Mouse (Mus musculus) ES-E14 (cell line): ENCODE measurements around the gene Fdxr. TPM values are rescaled to one million over a fixed set of nuclear protein-coding genes. Genes with fewer than 3 reads are reported as not detected.
A peak's percentile ranks its signal among the peaks of the same experiment; 100 is the strongest.

Experiments
- DNase-seq: peaks from one replicate; pipeline ENCODE4 v3.0.0-alpha.2; 2013; ENCODE audit warnings: low read depth, low spot score
- H3K27ac ChIP-seq: 2 replicates; pipeline ENCODE4 v1.5.1; 2012; ENCODE audit warnings: low read depth, mild to moderate bottlenecking, low read length, moderate library complexity, mixed read lengths; ENCODE audit not compliant: poor library complexity, insufficient read depth, severe bottlenecking
- H3K36me3 ChIP-seq: 2 replicates; pipeline ENCODE4 v1.6.1; 2012; ENCODE audit warnings: mild to moderate bottlenecking, low read length, moderate library complexity, mixed read lengths; ENCODE audit not compliant: control insufficient read depth, poor library complexity, insufficient read depth, severe bottlenecking
- H3K4me1 ChIP-seq, 2 experiments: fragments of 150-350 bp in 1 of 2; sonication (generic) in 1 of 2; 2 replicates each; pipeline ENCODE4 v1.6.1; 2012; ENCODE audit warnings: low read length in 2 of 2, mild to moderate bottlenecking in 1 of 2, mixed read lengths in 1 of 2; ENCODE audit not compliant: control insufficient read depth in 2 of 2, insufficient read depth in 2 of 2, poor library complexity in 1 of 2
- H3K4me3 ChIP-seq, 2 experiments: fragments of 150-350 bp in 1 of 2; sonication (generic) in 1 of 2; 2 replicates each; pipeline ENCODE4 v1.5.1; 2012; ENCODE audit warnings: low read length in 2 of 2, low read depth in 1 of 2, mild to moderate bottlenecking in 1 of 2, mixed read lengths in 1 of 2; ENCODE audit not compliant: insufficient read depth in 1 of 2, poor library complexity in 1 of 2, severe bottlenecking in 1 of 2
- H3K9ac ChIP-seq: 2 replicates; pipeline ENCODE4 v1.6.1; 2012; ENCODE audit warnings: low read depth, mild to moderate bottlenecking, low read length, mixed read lengths; ENCODE audit not compliant: poor library complexity, insufficient read depth, severe bottlenecking
- H3K9me3 ChIP-seq: fragments of 150-350 bp; sonication (generic); 2 replicates; pipeline ENCODE4 v1.6.1; 2012; ENCODE audit warnings: low read depth, mild to moderate bottlenecking, low read length; ENCODE audit not compliant: control insufficient read depth, insufficient read depth
- CHD2 ChIP-seq: IDR thresholded peaks from 2 replicates; pipeline ENCODE4 v1.6.1; 2014; ENCODE audit warnings: mild to moderate bottlenecking, low read depth, low read length, inconsistent platforms
- HCFC1 ChIP-seq: IDR thresholded peaks from 2 replicates; pipeline ENCODE4 v1.6.1; 2012; ENCODE audit warnings: low read length, inconsistent platforms, borderline replicate concordance; ENCODE audit not compliant: insufficient read depth
- MAFK ChIP-seq: IDR thresholded peaks from 2 replicates; pipeline ENCODE4 v1.6.1; 2014; ENCODE audit warnings: mild to moderate bottlenecking, low read depth, low read length, inconsistent platforms; ENCODE audit not compliant: insufficient read depth
- ZC3H11A ChIP-seq: IDR thresholded peaks from 2 replicates; pipeline ENCODE4 v1.6.1; 2012; ENCODE audit warnings: low read depth, mild to moderate bottlenecking, inconsistent platforms, low read length, borderline replicate concordance
- ZNF384 ChIP-seq: IDR thresholded peaks from 2 replicates; pipeline ENCODE4 v1.6.1; 2012; ENCODE audit warnings: low read depth, low read length, inconsistent platforms
- in situ Hi-C, 2 experiments: fragments of 600-800 bp; cut with MboI; formaldehyde crosslinking; loops; one replicate each; pipeline ENCODE4 v1.15.1; 2025; ENCODE audit warnings: low sequenced_read_pairs in 2 of 2, inconsistent platforms in 1 of 2; ENCODE audit not compliant: unreplicated experiment in 2 of 2
- total RNA-seq: library from RNA; depleted of rRNA; stranded (reverse); fragments of 300-350 nt; gene quantifications from 2 replicates; pipeline ENCODE4 v1.2.3, GENCODE M21; 2012

The Fdxr gene
- total RNA-seq, 1 experiment = 12.1 TPM

DNA sequence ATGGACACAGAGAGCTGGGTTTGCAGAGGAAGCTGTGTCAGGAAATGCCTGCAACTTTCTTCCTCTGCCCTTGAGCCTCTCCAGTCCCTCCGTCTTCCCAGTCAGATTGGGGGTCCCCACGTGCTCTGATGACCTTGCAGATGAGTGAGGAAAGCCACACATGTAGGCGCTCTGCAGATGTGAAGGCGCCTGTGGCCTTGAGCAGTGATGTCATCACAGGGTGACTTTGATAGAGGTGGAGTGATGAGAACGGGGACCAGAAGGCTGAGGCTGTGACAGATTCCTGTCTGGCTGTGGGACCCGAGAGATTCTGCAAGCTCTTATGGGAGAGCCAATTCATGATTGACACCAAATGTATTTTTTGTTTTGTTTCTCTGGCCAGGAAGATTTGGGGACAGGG lies 53.0 kb downstream of the Fdxr start:
- no peak for DNase-seq
- H3K4me1 ChIP-seq = peaks cover 2 to 26% of the 10 kb centered on the region in 2 experiments; a peak in 2 of 4 replicates
- H3K4me3 ChIP-seq = no peak overlapping the region
- TF ChIP-seq MAFK (no peak), CHD2 (no peak)
- H3K9ac ChIP-seq = no peak overlapping the region
- no peaks in the 10 kb centered on the region for H3K9me3 ChIP-seq
- H3K36me3 ChIP-seq = no peaks in the 10 kb centered on the region; the same call in 1 of the 2 replicates
- in situ Hi-C loops = no loop called here
- H3K27ac ChIP-seq = no peak overlapping the region

DNA sequence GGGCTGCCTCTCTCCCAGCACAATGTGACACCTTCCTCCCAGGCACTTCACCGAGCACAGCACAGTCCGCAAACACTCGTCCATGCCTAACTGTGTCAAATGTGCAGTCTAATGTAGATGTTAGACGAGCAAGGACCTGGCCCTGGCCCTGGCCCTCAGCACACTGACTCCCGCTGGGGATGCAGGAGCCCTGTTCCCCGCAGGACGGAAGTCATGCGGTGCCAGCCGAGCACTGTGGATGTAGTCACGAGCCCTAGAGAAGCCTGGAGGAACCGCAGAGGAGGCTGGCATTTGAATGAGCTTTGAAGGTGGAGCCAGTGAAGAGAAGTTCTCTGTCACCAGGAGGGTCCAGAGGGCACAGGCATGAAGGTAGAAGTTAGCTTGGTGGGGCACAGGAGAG lies 53.4 kb downstream of the Fdxr start:
- TF ChIP-seq ZNF384 (no peak), MAFK (no peak), HCFC1 (no peak), ZC3H11A (no peak), CHD2 (no peak)

DNA sequence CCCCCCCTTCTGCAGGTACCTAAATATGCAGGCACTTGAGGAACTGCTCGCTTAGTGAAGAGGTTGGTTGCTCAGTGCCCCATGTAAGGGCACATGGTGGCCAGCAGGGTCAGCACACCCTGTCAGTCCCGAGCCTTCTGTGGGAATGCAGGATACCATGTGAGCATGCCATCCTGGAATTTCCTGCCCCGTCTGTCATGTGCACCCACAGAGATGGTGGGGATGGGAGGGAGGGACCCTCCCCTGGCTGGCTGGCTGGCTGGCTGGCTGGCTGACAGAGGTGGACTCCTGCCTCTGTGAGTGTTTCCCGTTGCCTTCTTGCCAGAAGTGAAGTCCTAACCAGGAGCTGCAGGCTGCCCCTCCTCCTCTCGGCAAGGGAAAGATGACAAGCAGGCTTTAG lies 54.3 kb downstream of the Fdxr start:
- Histone ChIP-seq H3K9ac (no peak overlapping the region), H3K4me1 (peaks cover 6 to 20% of the 10 kb centered on the region in 2 experiments), H3K27ac (no peak overlapping the region), H3K36me3 (no peaks in the 10 kb centered on the region; the same call in 1 of the 2 replicates), H3K4me3 (no peak overlapping the region), H3K9me3 (no peaks in the 10 kb centered on the region)
- TF ChIP-seq MAFK = no peak
- no peak for TF ChIP-seq CHD2
- TF ChIP-seq HCFC1 = no peak
- TF ChIP-seq ZC3H11A = no peak
- TF ChIP-seq ZNF384 = no peak
- no peak for DNase-seq
- in situ Hi-C loops = no loop called here

More for the DNA sequence above, 53.4 kb downstream of the Fdxr start:
- Histone ChIP-seq H3K9ac (no peak overlapping the region), H3K27ac (no peak overlapping the region), H3K4me3 (no peak overlapping the region), H3K4me1 (peaks cover 6 to 25% of the 10 kb centered on the region in 2 experiments), H3K36me3 (no peaks in the 10 kb centered on the region; the same call in 1 of the 2 replicates), H3K9me3 (no peaks in the 10 kb centered on the region)
- in situ Hi-C loops = no loop called here
- DNase-seq = no peak

DNA sequence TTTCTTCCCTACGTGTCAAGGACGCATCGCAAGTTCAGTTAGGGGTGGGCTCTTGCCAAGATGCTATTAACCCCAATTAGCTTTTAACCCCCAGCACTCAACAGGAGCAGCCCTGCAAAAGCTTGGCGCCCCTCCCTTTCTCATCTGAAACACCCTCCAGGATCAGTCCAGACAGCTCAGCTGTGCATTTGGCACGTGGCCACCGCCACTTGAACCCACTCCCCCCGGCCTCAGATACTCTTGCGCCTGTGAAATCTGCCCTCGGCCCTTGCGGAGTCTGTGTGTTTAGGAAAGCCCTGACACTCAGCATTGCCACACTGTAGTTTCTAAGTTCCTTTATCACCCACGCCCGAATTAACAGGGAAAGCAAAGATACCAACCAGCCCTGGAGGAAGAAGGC lies 54.8 kb downstream of the Fdxr start:
- Histone ChIP-seq H3K4me1 (peaks cover 6 to 19% of the 10 kb centered on the region in 2 experiments), H3K4me3 (no peak overlapping the region), H3K9ac (no peak overlapping the region), H3K36me3 (no peaks in the 10 kb centered on the region; the same call in 1 of the 2 replicates), H3K9me3 (no peaks in the 10 kb centered on the region), H3K27ac (no peak overlapping the region)
- no peak for DNase-seq
- TF ChIP-seq HCFC1 = no peak
- no peak for TF ChIP-seq ZNF384
- TF ChIP-seq CHD2 = no peak
- no peak for TF ChIP-seq MAFK
- no peak for TF ChIP-seq ZC3H11A
- in situ Hi-C loops = no loop called here

DNA sequence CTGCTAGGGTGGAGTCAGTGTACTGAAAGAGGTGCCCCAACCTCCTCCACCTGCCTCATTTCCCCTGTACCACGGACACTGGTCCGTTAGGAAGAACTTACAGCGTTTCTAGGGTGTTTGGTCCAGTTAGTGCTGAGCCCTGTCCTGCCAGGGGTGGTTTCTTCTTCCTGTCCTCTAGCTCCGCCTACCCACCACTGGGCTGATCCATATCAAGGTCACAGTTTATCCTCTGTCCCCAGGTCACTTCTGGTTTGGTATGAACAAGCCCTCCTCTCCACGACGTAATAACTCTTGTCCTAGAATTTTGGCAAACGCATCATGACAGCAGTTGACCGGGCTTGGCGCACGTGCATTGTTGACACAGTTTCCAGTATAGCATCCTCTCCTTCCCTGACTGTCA lies 57.2 kb downstream of the Fdxr start:
- no peaks in the 10 kb centered on the region for H3K9me3 ChIP-seq
- H3K4me1 ChIP-seq = peaks cover 6 to 15% of the 10 kb centered on the region in 2 experiments
- no peak for DNase-seq
- H3K36me3 ChIP-seq = no peaks in the 10 kb centered on the region; the same call in 1 of the 2 replicates
- H3K9ac ChIP-seq = no peak overlapping the region
- peak overlapping the region; percentile 63 for H3K27ac ChIP-seq
- in situ Hi-C loops = no loop called here
- no peak overlapping the region for H3K4me3 ChIP-seq
- TF ChIP-seq ZC3H11A (no peak), MAFK (no peak), CHD2 (no peak), ZNF384 (no peak), HCFC1 (no peak)
